Mouse (Mus musculus) frontal cortex, postnatal 14 days (tissue): Measurements from ENCODE around the gene Gm11172.
"Not testable (repeated sequence)": the region's sequence is repeated elsewhere in the genome, so short reads cannot be mapped to it uniquely, and the experiment has no call there.

Source experiments
- DNase-seq, 2 experiments: peaks; one replicate each; pipeline ENCODE4 v3.0.0; 2022; ENCODE audit warnings: low spot score in 2 of 2

Gene Gm11172

DNA sequence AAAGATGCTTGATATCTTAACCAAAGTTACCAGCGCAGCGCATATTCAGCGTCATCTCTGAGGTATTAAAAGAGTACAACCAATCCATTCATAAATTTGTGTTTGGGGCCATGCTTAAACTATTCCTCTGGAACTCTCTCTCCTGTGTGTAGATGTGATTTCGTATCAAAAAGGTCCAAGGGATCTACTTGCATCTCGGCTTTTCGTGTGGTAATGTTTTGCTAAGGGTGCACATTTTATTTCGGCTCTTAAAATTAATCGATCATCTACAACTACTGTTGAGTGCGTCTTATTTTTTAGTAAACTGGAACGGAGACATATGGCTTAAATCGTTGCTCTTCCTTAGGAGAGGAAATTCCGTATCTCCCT is 21.8 kb downstream of the Gm11172 start:
- DNase-seq = no peak

- peak; percentile 36 to 79 for DNase-seq
Measured at GRCm38 (mm10) chr16:10834911-10835587, 22.3 kb downstream of the Gm11172 start, which contains the start of gene Rmi2. TSS of gene Rmi2 (plus strand) at chr16:10835059.

GRCm38 (mm10) chr16:10836388-10836787 is 23.7 kb downstream of the Gm11172 start:
- no peak for DNase-seq

GRCm38 (mm10) chr16:10837250-10837649 is 24.5 kb downstream of the Gm11172 start:
- DNase-seq = no peak

DNA sequence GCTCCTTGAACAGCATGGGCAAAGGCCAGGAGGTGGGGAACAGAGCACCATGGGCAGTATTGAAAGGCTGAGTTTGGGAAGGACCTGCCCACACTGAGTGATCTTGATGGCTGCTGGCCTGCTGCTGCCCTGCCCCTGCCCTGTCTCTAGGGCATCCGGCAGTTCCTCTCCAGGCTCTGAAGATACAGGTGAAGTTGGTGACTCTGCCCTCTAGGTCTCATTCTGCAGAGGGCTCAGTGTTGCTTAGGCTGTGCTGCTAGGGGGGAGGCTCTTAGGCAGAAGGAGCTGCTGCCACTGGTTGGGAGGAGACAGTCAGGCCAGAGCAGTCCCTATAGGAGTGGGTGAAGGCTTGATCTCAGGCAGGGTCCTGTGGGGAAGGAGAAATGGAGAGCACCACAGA is 25.2 kb downstream of the Gm11172 start:
- DNase-seq = no peak

- no peak for DNase-seq
Measured at GRCm38 (mm10) chr16:10838487-10839245, 26.0 kb downstream of the Gm11172 start.

- DNase-seq = no peak
Measured at GRCm38 (mm10) chr16:10840018-10840417, 27.3 kb downstream of the Gm11172 start.

- DNase-seq = no peak
Measured at GRCm38 (mm10) chr16:10842282-10842855, 29.7 kb downstream of the Gm11172 start.

- no peak for DNase-seq
Measured at GRCm38 (mm10) chr16:10843486-10844318, 31.0 kb downstream of the Gm11172 start.

GRCm38 (mm10) chr16:10844319-10844670 is 31.6 kb downstream of the Gm11172 start:
- no peak for DNase-seq

DNA sequence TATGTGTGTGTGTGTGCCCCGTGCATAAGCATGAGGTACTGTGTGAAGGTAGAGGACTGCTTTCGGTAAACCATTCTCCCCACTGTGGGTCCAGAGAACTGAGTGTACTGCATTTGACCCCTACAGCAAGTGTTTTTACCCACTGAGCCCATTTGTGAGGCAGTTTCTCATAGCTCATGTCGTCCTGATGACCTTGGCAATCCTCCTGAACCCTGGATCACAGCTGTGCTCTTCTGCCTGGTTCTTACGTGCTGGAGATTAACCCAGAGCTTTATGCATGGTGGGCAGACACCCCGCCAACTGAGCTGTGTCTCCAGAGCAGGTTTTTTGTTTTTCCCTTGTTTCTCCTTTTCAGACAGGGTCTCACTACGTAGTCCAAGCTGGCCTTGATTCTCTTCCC is 33.2 kb downstream of the Gm11172 start:
- no peak for DNase-seq

DNA sequence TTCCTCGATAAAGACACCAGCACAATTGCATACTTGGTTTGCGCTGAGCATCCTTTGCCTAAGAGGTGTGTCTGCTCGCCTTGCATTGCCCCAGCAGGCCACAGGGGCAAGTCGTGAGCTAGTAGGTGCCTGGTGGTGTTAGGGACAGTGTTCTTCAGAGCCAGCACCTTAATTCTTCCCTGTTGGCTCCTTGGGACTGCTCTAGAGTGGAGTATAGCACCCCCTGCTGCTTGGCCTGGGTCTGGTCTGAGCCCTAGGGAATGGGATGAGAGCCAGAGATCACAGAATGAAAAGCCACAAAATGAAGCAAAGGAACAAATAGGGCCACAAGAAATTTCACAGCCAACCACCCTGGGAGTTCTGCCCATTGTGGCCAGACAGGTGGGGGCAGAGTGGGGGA is 33.8 kb downstream of the Gm11172 start:
- DNase-seq = peak; percentile 33 to 44

- DNase-seq = peak; percentile 21 to 25
Measured at GRCm38 (mm10) chr16:10849965-10850861, 37.5 kb downstream of the Gm11172 start.

GRCm38 (mm10) chr16:10850905-10851304 is 38.2 kb downstream of the Gm11172 start:
- no peak for DNase-seq

DNA sequence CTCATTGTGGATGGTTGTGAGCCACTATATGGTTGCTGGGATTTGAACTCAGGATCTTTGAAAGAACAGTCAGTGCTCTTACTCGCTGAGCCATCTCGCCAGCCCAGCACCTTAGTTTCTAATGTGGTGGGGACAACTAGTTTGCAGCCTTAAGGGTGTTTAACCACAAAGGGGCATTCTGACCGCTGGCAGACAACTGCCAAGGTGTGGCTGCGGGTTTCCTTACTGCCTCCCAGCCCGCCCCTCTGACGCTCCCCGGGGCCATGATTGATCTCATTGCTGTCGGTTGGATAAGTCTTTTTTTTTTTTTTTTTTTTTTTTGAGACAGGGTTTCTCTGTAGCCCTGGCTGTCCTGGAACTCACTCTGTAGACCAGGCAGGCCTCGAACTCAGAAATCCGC is 39.5 kb downstream of the Gm11172 start:
- not testable (repeated sequence) for DNase-seq

DNA sequence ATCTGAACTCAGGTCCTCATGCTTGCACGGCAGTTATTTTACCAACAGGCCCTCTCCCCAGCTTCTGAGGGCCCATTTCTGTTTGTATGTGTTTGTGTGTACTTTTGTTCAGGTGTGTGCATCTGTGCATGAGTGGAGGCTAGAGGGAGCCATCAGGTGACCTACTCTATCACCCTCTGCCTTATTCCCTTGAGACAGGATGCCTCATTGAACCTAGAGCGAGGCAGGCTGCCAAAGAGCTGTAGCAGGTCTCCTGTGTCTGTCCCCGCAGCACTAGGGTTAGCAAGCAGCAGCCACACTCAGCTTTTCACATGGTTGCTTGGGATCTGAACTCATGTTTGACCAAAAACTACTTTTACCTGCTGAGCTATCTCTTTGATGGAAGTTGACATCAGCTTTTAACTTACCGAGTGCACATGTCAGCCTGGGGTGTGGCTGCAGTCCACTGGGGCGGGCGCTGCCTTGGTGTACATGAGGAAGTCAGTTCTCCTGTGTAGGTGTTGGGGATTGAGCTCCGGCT is 47.1 kb downstream of the Gm11172 start:
- DNase-seq = no peak

DNA sequence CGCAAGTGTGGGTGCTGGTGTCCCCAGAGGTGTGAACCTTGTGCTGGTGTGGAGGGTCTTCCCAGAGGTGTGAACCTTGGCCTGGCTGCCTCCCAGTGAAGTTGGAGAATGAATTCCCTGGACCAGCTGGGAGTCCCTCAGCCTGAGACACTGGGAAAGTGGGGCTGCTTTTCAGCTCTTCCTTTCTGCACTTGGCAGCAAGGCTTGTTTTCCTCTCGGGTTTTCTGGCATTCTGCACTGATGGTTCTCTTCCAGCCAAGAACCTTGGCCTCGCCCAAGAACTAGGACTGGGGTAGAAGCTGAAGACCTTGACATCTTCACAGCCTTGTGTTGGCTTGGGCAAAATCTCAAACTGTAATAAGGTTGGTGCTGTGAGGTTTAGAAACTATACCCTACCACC is 48.7 kb downstream of the Gm11172 start:
- DNase-seq = no peak
